Mouse (Mus musculus) midbrain, embryonic 13.5 days (tissue): ENCODE data around the gene Epor. TPM values are rescaled to one million over a fixed set of nuclear protein-coding genes. Genes with fewer than 3 reads are reported as not detected.
A peak's percentile ranks its signal among the peaks of the same experiment; 100 is the strongest.

Experiments
- ATAC-seq: fragments of 200-750 bp; cut with Nextera tagmentation; 2 replicates; pipeline ENCODE4 v1.8.0; 2017; ENCODE audit warnings: mild to moderate bottlenecking, moderate TSS enrichment, moderate library complexity
- H3K27ac ChIP-seq: fragments of 300-500 bp; sonication (generic); 2 replicates; pipeline ENCODE4 v1.5.1; 2015; ENCODE audit warnings: inconsistent platforms, mild to moderate bottlenecking, moderate library complexity
- H3K27me3 ChIP-seq: fragments of 300-500 bp; sonication (generic); 2 replicates; pipeline ENCODE4 v1.6.1; 2015; ENCODE audit warnings: mild to moderate bottlenecking, inconsistent platforms
- H3K36me3 ChIP-seq: fragments of 300-500 bp; sonication (generic); 2 replicates; pipeline ENCODE4 v1.6.1; 2015; ENCODE audit warnings: mild to moderate bottlenecking, inconsistent platforms
- H3K4me1 ChIP-seq: fragments of 300-500 bp; sonication (generic); replicated peaks from 2 replicates; pipeline ENCODE4 v1.6.1; 2015; ENCODE audit warnings: inconsistent platforms
- H3K4me2 ChIP-seq: fragments of 300-500 bp; sonication (generic); replicated peaks from 2 replicates; pipeline ENCODE4 v1.6.1; 2015; ENCODE audit warnings: moderate library complexity, mild to moderate bottlenecking, inconsistent platforms
- H3K4me3 ChIP-seq: fragments of 300-500 bp; sonication (generic); replicated peaks from 2 replicates; pipeline ENCODE4 v1.5.1; 2015; ENCODE audit warnings: mild to moderate bottlenecking, inconsistent platforms
- H3K9ac ChIP-seq: fragments of 300-500 bp; sonication (generic); replicated peaks from 2 replicates; pipeline ENCODE4 v1.6.1; 2015; ENCODE audit warnings: mild to moderate bottlenecking, inconsistent platforms
- H3K9me3 ChIP-seq: fragments of 300-500 bp; sonication (generic); 2 replicates; pipeline ENCODE4 v1.6.1; 2016; ENCODE audit warnings: mild to moderate bottlenecking, inconsistent platforms
- WGBS: fragments of 180-500 bp; shearing (Covaris S2); methylation state at CpG from one replicate; pipeline ENCODE4 v1.1.7; 2015; 5-methylcytosine and 5-hydroxymethylcytosine counted together
- polyA plus RNA-seq: library from polyadenylated mRNA; unstranded; fragments of >200 nt; fragmentation: Nextera tagmentation; extraction: Ambion mirVana; gene quantifications from 2 replicates; pipeline ENCODE4 v1.2.1, GENCODE M21; 2015

The Epor gene
- polyA plus RNA-seq, 1 experiment from 2014 or later, result 2.5 TPM

DNA sequence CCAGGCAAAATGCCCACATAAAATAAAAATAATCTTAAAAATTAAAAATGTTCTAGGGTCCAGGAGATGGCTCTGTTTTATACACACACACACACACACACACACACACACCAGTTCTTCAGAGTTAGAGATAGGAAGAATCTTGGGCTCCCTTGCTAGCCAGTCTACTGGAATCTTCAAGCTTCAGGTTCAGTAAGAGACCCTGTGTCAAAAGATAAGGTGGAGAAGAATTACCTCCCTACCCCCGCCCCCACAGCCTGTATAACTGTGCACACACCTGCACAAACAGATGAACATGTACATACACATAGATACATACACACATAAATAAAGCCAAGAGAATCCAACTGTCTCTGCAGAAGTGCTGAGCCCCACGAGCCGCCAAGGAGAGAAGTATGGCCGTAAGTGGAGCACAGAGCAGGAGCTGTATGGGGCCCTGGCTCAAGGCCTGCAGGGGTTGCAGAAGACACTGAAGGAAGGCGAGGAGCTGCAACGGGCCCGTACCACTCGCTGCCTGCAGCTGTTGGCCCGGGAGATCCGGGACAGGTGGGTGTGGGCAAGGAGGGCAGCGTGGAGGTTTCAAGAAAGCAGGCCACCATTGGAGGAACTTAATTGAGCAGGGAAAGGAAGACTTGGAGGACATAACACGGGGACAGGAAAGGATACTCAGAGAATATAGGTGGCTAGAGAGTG, 30.7 kb downstream of the Epor start:
- ATAC-seq, result no peak
- no peaks in the 10 kb centered on the region for H3K9me3 ChIP-seq
- no peaks in the 10 kb centered on the region; the same call in 1 of the 2 replicates for H3K27me3 ChIP-seq
- no peak overlapping the region for H3K9ac ChIP-seq
- no peak overlapping the region for H3K27ac ChIP-seq
- H3K36me3 ChIP-seq, result no peaks in the 10 kb centered on the region
- peaks cover 8% of the 10 kb centered on the region for H3K4me1 ChIP-seq
- 59% methylated on average over 12 of the region's 12 CpGs for WGBS
- H3K4me2 ChIP-seq, result no peak overlapping the region
- H3K4me3 ChIP-seq, result no peak overlapping the region

GRCm38 (mm10) chr9:21932006-21932405, 31.3 kb downstream of the Epor start:
- no peak overlapping the region for H3K27ac ChIP-seq
- H3K27me3 ChIP-seq, result no peaks in the 10 kb centered on the region; the same call in 1 of the 2 replicates
- H3K9me3 ChIP-seq, result no peaks in the 10 kb centered on the region
- WGBS, result 64% methylated on average over 2 of the region's 2 CpGs
- H3K9ac ChIP-seq, result no peak overlapping the region
- no peaks in the 10 kb centered on the region for H3K36me3 ChIP-seq
- no peak for ATAC-seq
- no peak overlapping the region for H3K4me3 ChIP-seq
- peaks cover 7% of the 10 kb centered on the region; the same call in 1 of the 2 replicates for H3K4me1 ChIP-seq
- no peak overlapping the region for H3K4me2 ChIP-seq

DNA sequence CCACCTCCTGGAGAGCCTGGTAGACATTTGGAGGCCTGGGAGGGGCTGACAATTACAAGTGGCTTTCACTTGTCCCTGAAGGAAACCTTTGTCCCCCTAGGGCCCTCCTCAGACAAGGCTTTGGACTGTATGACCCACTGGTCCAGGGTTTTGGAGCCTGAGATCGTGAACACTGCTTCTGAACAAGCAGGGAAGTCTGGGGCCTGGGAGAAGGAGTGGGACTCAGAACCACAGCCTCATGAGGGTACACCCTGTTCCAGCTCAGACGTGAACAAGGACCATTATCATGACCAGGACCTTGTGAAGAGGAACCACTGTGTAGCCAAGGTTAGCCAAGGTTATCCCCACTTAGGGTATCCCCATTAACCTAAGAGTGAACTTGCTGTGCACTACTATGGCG, 34.1 kb downstream of the Epor start:
- Histone ChIP-seq H3K36me3 (no peaks in the 10 kb centered on the region), H3K4me3 (no peak overlapping the region), H3K4me1 (peaks cover 18% of the 10 kb centered on the region), H3K27ac (no peak overlapping the region), H3K9ac (no peak overlapping the region), H3K9me3 (no peaks in the 10 kb centered on the region), H3K27me3 (no peaks in the 10 kb centered on the region; the same call in 1 of the 2 replicates), H3K4me2 (no peak overlapping the region)
- ATAC-seq, result no peak
- WGBS, result 81% methylated on average over 3 of the region's 3 CpGs

DNA sequence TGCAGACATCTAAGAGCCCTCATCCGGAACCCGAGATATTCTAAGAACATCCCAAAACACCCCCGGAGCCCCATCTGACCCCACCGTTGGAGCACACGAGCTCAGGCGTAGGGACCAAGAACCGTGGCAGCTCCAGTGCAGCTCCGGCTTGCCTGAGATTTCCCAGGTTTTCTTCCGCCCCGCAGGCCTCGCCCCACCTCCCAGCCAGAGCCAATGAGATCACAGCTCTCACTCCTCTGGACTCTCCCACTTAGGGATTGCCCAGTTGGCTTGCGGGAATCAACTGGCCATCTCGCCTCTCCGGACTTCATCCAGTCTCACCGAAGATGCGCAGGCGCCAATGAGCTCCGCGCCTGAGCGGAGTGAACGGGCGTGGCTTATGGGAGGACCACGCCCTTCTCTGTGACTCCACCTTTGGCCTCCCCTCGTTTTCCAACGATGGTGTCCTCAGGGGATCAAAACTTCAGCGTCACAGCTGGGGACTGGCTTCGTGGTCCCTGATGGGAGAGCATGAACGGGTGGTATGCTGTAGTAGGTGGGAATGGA, 36.0 kb downstream of the Epor start, which contains the start of the genes Ccdc159 and Tmem205:
Gene Ccdc159, plus strand, starts transcription at position 264 of the 546 bp plus-strand sequence.
Gene Tmem205, minus strand, starts transcription at position 349 of the 546 bp plus-strand sequence.
- no peaks in the 10 kb centered on the region for H3K27me3 ChIP-seq
- peak within 1 kb of the TSS; percentile 68 for H3K9ac ChIP-seq
- H3K36me3 ChIP-seq, result no peaks in the 10 kb centered on the region
- peak; percentile 99 for ATAC-seq
- H3K4me2 ChIP-seq, result peak within 1 kb of the TSS; percentile 66
- H3K27ac ChIP-seq, result peak within 1 kb of the TSS; percentile 77
- no peaks in the 10 kb centered on the region for H3K9me3 ChIP-seq
- H3K4me1 ChIP-seq, result peaks cover 18% of the 10 kb centered on the region
- peak within 1 kb of the TSS; percentile 58 for H3K4me3 ChIP-seq
- under 1% methylated on average over 28 of the region's 28 CpGs for WGBS

GRCm38 (mm10) chr9:21926784-21927183, 36.5 kb downstream of the Epor start:
- 1% methylated on average over 6 of the region's 6 CpGs for WGBS
- ATAC-seq, result no peak

GRCm38 (mm10) chr9:21926155-21926554, 37.2 kb downstream of the Epor start:
- H3K9me3 ChIP-seq, result no peaks in the 10 kb centered on the region
- H3K4me3 ChIP-seq, result peak overlapping the region; percentile 58
- whole genome bisulfite sequencing, result 81% methylated on average over 6 of the region's 6 CpGs
- H3K4me1 ChIP-seq, result peaks cover 18% of the 10 kb centered on the region
- 0 out of 2 replicates have a peak, but pooled peaks cover 4% of the 10 kb centered on the region for H3K36me3 ChIP-seq
- ATAC-seq, result no peak
- H3K9ac ChIP-seq, result peak overlapping the region; percentile 68
- no peaks in the 10 kb centered on the region for H3K27me3 ChIP-seq
- no peak overlapping the region for H3K27ac ChIP-seq
- H3K4me2 ChIP-seq, result peak overlapping the region; percentile 66

More at GRCm38 (mm10) chr9:21926784-21927183, 36.5 kb downstream of the Epor start:
- Histone ChIP-seq H3K36me3 (0 out of 2 replicates have a peak, but pooled peaks cover 1% of the 10 kb centered on the region), H3K27me3 (no peaks in the 10 kb centered on the region), H3K4me3 (peak overlapping the region; percentile 58), H3K9me3 (no peaks in the 10 kb centered on the region), H3K27ac (peak overlapping the region; percentile 57), H3K4me1 (peaks cover 18% of the 10 kb centered on the region), H3K4me2 (peak overlapping the region; percentile 66), H3K9ac (peak overlapping the region; percentile 68)

GRCm38 (mm10) chr9:21925506-21925905, 37.8 kb downstream of the Epor start:
- H3K4me2 ChIP-seq, result no peak overlapping the region

GRCm38 (mm10) chr9:21925034-21925433, 38.3 kb downstream of the Epor start:
- Histone ChIP-seq H3K4me1 (peaks cover 18% of the 10 kb centered on the region), H3K36me3 (0 out of 2 replicates have a peak, but pooled peaks cover 4% of the 10 kb centered on the region), H3K9ac (no peak overlapping the region), H3K27ac (no peak overlapping the region), H3K9me3 (no peaks in the 10 kb centered on the region), H3K27me3 (no peaks in the 10 kb centered on the region), H3K4me2 (no peak overlapping the region), H3K4me3 (no peak overlapping the region)
- 83% methylated on average over 3 of the region's 3 CpGs for WGBS
- ATAC-seq, result no peak

More at GRCm38 (mm10) chr9:21925506-21925905, 37.8 kb downstream of the Epor start:
- Histone ChIP-seq H3K4me1 (peaks cover 18% of the 10 kb centered on the region), H3K9ac (no peak overlapping the region), H3K9me3 (no peaks in the 10 kb centered on the region), H3K36me3 (0 out of 2 replicates have a peak, but pooled peaks cover 4% of the 10 kb centered on the region), H3K4me3 (no peak overlapping the region), H3K27ac (no peak overlapping the region), H3K27me3 (no peaks in the 10 kb centered on the region)
- 97% methylated on average over 1 of the region's 1 CpGs for WGBS
- ATAC-seq, result no peak

DNA sequence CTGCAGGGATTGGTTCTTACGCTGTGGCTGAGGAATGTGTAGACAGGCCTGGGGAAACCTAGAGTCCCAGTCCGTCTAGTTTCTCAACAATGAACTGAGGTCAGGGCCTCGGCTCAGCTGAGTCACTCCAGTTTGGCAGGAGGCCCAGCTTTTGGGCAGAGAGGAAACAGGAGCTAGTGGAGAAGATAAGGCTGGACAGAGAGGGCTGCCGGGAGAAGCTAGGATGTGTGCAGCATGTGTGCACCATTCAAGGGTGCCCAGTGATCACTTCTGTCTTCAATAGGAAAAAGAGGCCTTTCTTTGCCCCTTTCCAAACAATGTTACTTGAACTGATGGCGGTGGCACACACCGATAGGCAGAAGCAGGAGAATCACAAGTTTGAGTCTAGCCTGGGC, 39.2 kb downstream of the Epor start:
- Histone ChIP-seq H3K27ac (no peak overlapping the region), H3K4me2 (no peak overlapping the region), H3K9ac (no peak overlapping the region), H3K9me3 (no peaks in the 10 kb centered on the region), H3K4me1 (peaks cover 18% of the 10 kb centered on the region), H3K36me3 (0 out of 2 replicates have a peak, but pooled peaks cover 4% of the 10 kb centered on the region), H3K27me3 (no peaks in the 10 kb centered on the region), H3K4me3 (no peak overlapping the region)
- WGBS, result 83% methylated on average over 6 of the region's 6 CpGs
- no peak for ATAC-seq

DNA sequence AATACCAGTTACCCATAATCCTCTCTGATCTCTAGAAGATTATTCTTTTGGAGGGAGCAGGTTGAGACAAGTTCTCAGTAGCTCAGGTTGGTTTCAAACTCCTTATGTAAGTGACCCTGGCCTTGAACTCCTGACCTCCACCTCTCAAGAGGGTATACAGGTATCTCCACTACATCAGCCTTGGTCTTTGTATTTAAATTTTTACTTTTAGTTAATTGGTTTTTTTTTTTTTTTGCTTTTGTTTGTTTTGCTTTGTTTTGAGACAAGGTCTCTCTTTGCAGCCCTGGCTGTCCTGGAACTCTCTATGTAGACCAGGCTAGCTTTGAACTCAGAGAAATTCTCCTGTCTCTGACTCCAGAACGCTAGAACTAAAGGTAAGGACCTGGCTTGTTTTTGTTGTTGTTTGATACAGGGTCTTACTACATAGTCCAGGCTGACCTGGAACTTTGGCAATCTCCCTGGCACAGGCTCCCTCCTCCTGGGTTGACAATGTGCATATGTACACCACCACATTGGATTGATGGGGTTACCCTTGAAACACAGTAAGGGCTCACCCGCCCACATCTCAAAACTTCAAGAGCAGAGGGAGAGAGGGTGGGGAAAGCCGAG, 39.7 kb downstream of the Epor start:
- H3K4me3 ChIP-seq, result no peak overlapping the region
- WGBS, result 82% methylated on average over 3 of the region's 3 CpGs
- no peak for ATAC-seq
- H3K36me3 ChIP-seq, result 0 out of 2 replicates have a peak, but pooled peaks cover 4% of the 10 kb centered on the region
- H3K4me2 ChIP-seq, result no peak overlapping the region
- H3K9me3 ChIP-seq, result no peaks in the 10 kb centered on the region
- H3K27ac ChIP-seq, result no peak overlapping the region
- H3K9ac ChIP-seq, result no peak overlapping the region
- H3K4me1 ChIP-seq, result peaks cover 18% of the 10 kb centered on the region
- H3K27me3 ChIP-seq, result no peaks in the 10 kb centered on the region

- H3K4me1 ChIP-seq, result peaks cover 22% of the 10 kb centered on the region
- no peak overlapping the region for H3K4me2 ChIP-seq
- ATAC-seq, result no peak
- 98% methylated on average over 4 of the region's 4 CpGs for WGBS
- H3K4me3 ChIP-seq, result no peak overlapping the region
- 0 out of 2 replicates have a peak, but pooled peaks cover 4% of the 10 kb centered on the region for H3K36me3 ChIP-seq
- no peak overlapping the region for H3K9ac ChIP-seq
- no peaks in the 10 kb centered on the region for H3K27me3 ChIP-seq
- H3K27ac ChIP-seq, result no peak overlapping the region
- H3K9me3 ChIP-seq, result no peaks in the 10 kb centered on the region
Measured at GRCm38 (mm10) chr9:21923036-21923435, 40.3 kb downstream of the Epor start.
